Mouse (Mus musculus): ENCODE results near the gene Lce1d.

GRCm38 (mm10) chr3:92670215-92670614 is 16.8 kb downstream of the Lce1d start, which contains the start of gene Lce1a2:
- TF ChIP-seq EP300 (IDR thresholded peaks at IDR 0.05; ENCODE audit: low read depth in 1 of 2, low read length in 2 of 2): no peak
- TF ChIP-seq POLR2A (IDR thresholded peaks at IDR 0.05; ENCODE audit: control insufficient read depth in 1 of 2, insufficient read depth in 1 of 2, low read depth in 1 of 2, low read length in 2 of 2, poor library complexity in 1 of 2): no peak
- no peak for TF ChIP-seq MEF2A (IDR thresholded peaks at IDR 0.05; ENCODE audit: extremely low read depth, insufficient replicate concordance, low read depth, low read length, poor library complexity, severe bottlenecking)
- no peak for TF ChIP-seq USF1 (IDR thresholded peaks at IDR 0.05; ENCODE audit: low read depth, low read length)
- TF ChIP-seq CTCF (IDR thresholded peaks at IDR 0.05 in 2 of 3, conservative IDR thresholded peaks at IDR 0.05 in 1 of 3; ENCODE audit: control insufficient read depth in 1 of 3, insufficient read depth in 1 of 3, low read depth in 2 of 3, low read length in 3 of 3, poor library complexity in 1 of 3, severe bottlenecking in 1 of 3): no peak
- TF ChIP-seq KAT2A (conservative IDR thresholded peaks at IDR 0.05; ENCODE audit: low read depth, low read length): no peak
- no peak for TF ChIP-seq NELFE (IDR thresholded peaks at IDR 0.05; ENCODE audit: low read depth, low read length)
- TF ChIP-seq HCFC1 (IDR thresholded peaks at IDR 0.05; ENCODE audit: low read depth, low read length): no peak
